Mouse (Mus musculus) hindbrain, embryonic 15.5 days (tissue): Measurements from ENCODE around the gene Nudt17. TPM values are rescaled to one million over a fixed set of nuclear protein-coding genes. Genes with fewer than 3 reads are reported as not detected.
"Not testable (repeated sequence)": the region's sequence is repeated elsewhere in the genome, so short reads cannot be mapped to it uniquely, and the experiment has no call there.

Experiments used
- ATAC-seq: fragments of 200-750 bp; cut with Nextera tagmentation; 2 replicates; pipeline ENCODE4 v1.8.0; 2017; ENCODE audit warnings: low read depth, moderate number of reproducible peaks, moderate TSS enrichment; ENCODE audit not compliant: low FRiP score
- H3K27ac ChIP-seq: fragments of 300-500 bp; sonication (generic); replicated peaks from 2 replicates; pipeline ENCODE4 v1.5.1; 2015; ENCODE audit warnings: mild to moderate bottlenecking, inconsistent platforms
- H3K27me3 ChIP-seq: fragments of 300-500 bp; sonication (generic); 2 replicates; pipeline ENCODE4 v1.6.1; 2015; ENCODE audit warnings: control low read depth, inconsistent platforms
- H3K36me3 ChIP-seq: fragments of 300-500 bp; sonication (generic); 2 replicates; pipeline ENCODE4 v1.6.1; 2015; ENCODE audit warnings: control low read depth, inconsistent platforms
- H3K4me1 ChIP-seq: fragments of 300-500 bp; sonication (generic); replicated peaks from 2 replicates; pipeline ENCODE4 v1.6.1; 2015; ENCODE audit warnings: control low read depth, inconsistent platforms
- H3K4me2 ChIP-seq: fragments of 300-500 bp; sonication (generic); 2 replicates; pipeline ENCODE4 v1.6.1; 2015; ENCODE audit warnings: moderate library complexity, mild to moderate bottlenecking, inconsistent platforms
- H3K4me3 ChIP-seq: fragments of 300-500 bp; sonication (generic); 2 replicates; pipeline ENCODE4 v1.5.1; 2015; ENCODE audit warnings: mild to moderate bottlenecking, inconsistent platforms
- H3K9ac ChIP-seq: fragments of 300-500 bp; sonication (generic); 2 replicates; pipeline ENCODE4 v1.6.1; 2015; ENCODE audit warnings: inconsistent platforms
- H3K9me3 ChIP-seq: fragments of 300-500 bp; sonication (generic); 2 replicates; pipeline ENCODE4 v1.6.1; 2016; ENCODE audit warnings: control low read depth, inconsistent platforms
- WGBS: fragments of 180-500 bp; shearing (Covaris S2); methylation state at CpG from one replicate; pipeline ENCODE4 v1.1.7; 2015; 5-methylcytosine and 5-hydroxymethylcytosine counted together
- polyA plus RNA-seq: library from polyadenylated mRNA; unstranded; fragments of >200 nt; fragmentation: Nextera tagmentation; extraction: Ambion mirVana; gene quantifications from 2 replicates; pipeline ENCODE4 v1.2.1, GENCODE M21; 2015

The Nudt17 gene
- polyA plus RNA-seq, 1 experiment from 2014 or later, result 19.4 TPM

DNA sequence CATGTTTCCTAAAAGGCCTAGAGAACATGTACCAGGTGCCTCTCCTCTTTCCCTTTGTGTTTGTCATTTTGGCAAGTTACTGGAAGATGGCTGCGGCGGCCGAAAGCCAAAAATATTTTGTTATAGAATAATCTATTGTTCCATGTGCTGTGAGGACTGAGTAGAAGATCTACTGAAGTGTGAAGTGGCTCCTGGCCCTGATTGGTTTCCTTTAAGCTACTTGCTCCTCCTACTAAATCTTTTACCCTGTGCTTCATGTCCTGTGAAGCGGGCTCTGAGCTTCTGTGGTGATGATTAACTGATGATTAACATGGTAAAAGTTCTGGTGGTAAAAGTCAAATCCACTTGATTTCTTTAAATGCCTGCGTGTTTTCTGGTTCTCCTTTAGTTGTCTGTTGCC is 41.4 kb downstream of the Nudt17 start:
- peaks cover 24% of the 10 kb centered on the region for H3K4me1 ChIP-seq
- WGBS, result 93% methylated on average over 5 of the region's 5 CpGs
- no peaks in the 10 kb centered on the region for H3K36me3 ChIP-seq
- no peak overlapping the region for H3K4me3 ChIP-seq
- no peak overlapping the region for H3K9ac ChIP-seq
- ATAC-seq, result no peak
- H3K27me3 ChIP-seq, result 0 out of 2 replicates have a peak, but pooled peaks cover 4% of the 10 kb centered on the region
- H3K9me3 ChIP-seq, result no peaks in the 10 kb centered on the region
- no peak overlapping the region for H3K27ac ChIP-seq
- H3K4me2 ChIP-seq, result no peak overlapping the region

DNA sequence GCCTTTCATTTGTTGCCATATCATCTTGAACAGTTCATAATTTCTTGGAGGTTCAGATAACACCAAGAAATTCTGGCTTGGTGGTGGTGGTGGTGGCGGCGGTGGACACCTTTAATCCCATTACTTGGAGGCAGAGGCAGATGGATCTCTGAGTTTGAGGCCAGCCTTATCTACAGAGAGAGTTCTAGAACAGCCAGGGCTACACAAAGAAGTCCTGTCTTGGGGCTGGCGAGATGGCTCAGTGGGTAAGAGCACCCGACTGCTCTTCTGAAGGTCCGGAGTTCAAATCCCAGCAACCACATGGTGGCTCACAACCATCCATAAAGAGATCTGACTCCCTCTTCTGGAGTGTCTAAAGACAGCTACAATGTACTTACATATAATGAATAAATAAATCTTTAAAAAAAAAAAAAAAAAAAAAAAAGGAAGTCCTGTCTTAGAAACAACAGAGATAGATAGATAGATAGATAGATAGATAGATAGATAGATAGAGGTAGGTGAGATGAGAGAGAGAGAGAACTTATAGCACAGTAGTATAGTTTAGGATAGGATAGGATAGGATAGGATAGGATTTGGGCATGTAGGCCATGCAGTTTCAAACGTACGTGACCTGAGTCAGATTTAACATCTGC is 42.5 kb downstream of the Nudt17 start:
- 88% methylated on average over 7 of the region's 7 CpGs for WGBS
- not testable (repeated sequence) for H3K36me3 ChIP-seq, ATAC-seq, H3K27me3 ChIP-seq, H3K4me2 ChIP-seq, H3K4me3 ChIP-seq, H3K9ac ChIP-seq, H3K9me3 ChIP-seq, H3K27ac ChIP-seq
- H3K4me1 ChIP-seq, result peaks cover 24% of the 10 kb centered on the region

- H3K9ac ChIP-seq, result peak overlapping the region; percentile 35
- H3K4me2 ChIP-seq, result peak overlapping the region; percentile 67
- H3K4me1 ChIP-seq, result peaks cover 18% of the 10 kb centered on the region
- ATAC-seq, result peak; percentile 88
- 5% methylated on average over 15 of the region's 18 CpGs for WGBS
- H3K27me3 ChIP-seq, result no peaks in the 10 kb centered on the region
- H3K27ac ChIP-seq, result peak overlapping the region; percentile 64
- no peaks in the 10 kb centered on the region for H3K9me3 ChIP-seq
- peak overlapping the region; percentile 34 for H3K4me3 ChIP-seq
- H3K36me3 ChIP-seq, result no peaks in the 10 kb centered on the region
These were observed 44.7 kb downstream of the Nudt17 start for GRCm38 (mm10) chr3:96663432-96664239.

- Histone ChIP-seq H3K36me3 (no peaks in the 10 kb centered on the region), H3K27me3 (no peaks in the 10 kb centered on the region), H3K4me3 (peak overlapping the region; percentile 34), H3K27ac (peak overlapping the region; percentile 64), H3K4me2 (peak overlapping the region; percentile 67), H3K9me3 (no peaks in the 10 kb centered on the region), H3K4me1 (peaks cover 18% of the 10 kb centered on the region), H3K9ac (no peak overlapping the region; the same call in 1 of the 2 replicates)
- 0 out of 2 replicates have a peak, but pooled peaks have one; percentile 4 for ATAC-seq
- WGBS, result 47% methylated on average over 8 of the region's 8 CpGs
These were observed 45.5 kb downstream of the Nudt17 start for GRCm38 (mm10) chr3:96662731-96663316.

DNA sequence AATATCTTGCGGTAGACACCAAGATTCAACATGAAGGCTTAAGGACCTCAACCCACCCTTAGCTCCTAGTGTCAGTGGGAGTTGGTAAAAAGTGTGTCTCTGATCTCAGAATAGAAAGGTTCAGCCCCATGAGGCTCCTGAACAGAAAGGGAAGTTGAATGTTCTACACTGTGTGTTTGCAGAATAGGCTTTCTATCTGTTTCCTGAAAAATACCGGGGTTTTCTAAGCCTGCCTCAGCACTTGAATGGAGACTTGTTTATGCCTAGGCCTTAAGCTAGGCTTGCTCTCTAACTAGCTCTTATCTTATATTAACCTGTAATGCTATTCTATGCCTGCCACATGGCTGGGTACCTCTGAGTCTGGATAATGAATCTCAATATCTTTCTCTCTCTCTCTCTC is 47.5 kb downstream of the Nudt17 start:
- Histone ChIP-seq H3K9me3 (no peaks in the 10 kb centered on the region), H3K4me1 (peaks cover 18% of the 10 kb centered on the region), H3K36me3 (no peaks in the 10 kb centered on the region), H3K27me3 (no peaks in the 10 kb centered on the region), H3K27ac (no peak overlapping the region), H3K9ac (no peak overlapping the region), H3K4me2 (no peak overlapping the region), H3K4me3 (no peak overlapping the region)
- ATAC-seq, result no peak
- WGBS, result 94% methylated on average over 2 of the region's 2 CpGs

Other genes starting within 250 kb of the Nudt17 start
- 1.9 and 2.0 TPM in 2 replicates for gene Hfe2, start 183.4 kb downstream of the Nudt17 start, polyA plus RNA-seq
- 48.2 and 53.0 TPM in 2 replicates for gene Txnip, start 150.6 kb downstream of the Nudt17 start, polyA plus RNA-seq
- gene Gm16253, start 131.6 kb downstream of the Nudt17 start, polyA plus RNA-seq, result 1.8 and 2.2 TPM in 2 replicates
- gene Polr3gl, start 114.4 kb downstream of the Nudt17 start, polyA plus RNA-seq, result 36.8 and 38.8 TPM in 2 replicates
- gene Ankrd34a, start 111.9 kb downstream of the Nudt17 start, polyA plus RNA-seq, result 16.7 and 19.9 TPM in 2 replicates
- 5.4 and 6.1 TPM in 2 replicates for gene Lix1l, start 107.4 kb downstream of the Nudt17 start, polyA plus RNA-seq
- gene Rbm8a, start 78.6 kb downstream of the Nudt17 start, polyA plus RNA-seq, result 109 and 119 TPM in 2 replicates
- gene Pex11b, start 73.2 kb downstream of the Nudt17 start, polyA plus RNA-seq, result 54.7 and 59.9 TPM in 2 replicates
- 0.05 and 0.13 TPM in 2 replicates for gene Gm42957, start 73.1 kb downstream of the Nudt17 start, polyA plus RNA-seq
- 1.1 and 1.4 TPM in 2 replicates for gene Itga10, start 63.0 kb downstream of the Nudt17 start, polyA plus RNA-seq
- gene Ankrd35, start 38.4 kb downstream of the Nudt17 start, polyA plus RNA-seq, result 2.2 and 2.7 TPM in 2 replicates
- gene Pias3, start 12.2 kb downstream of the Nudt17 start, polyA plus RNA-seq, result 38.3 and 42.6 TPM in 2 replicates
- gene Polr3c, start 19.1 kb upstream of the Nudt17 start, polyA plus RNA-seq, result 29.7 and 31.1 TPM in 2 replicates
- 72.2 and 76.6 TPM in 2 replicates for gene Rnf115, start 19.1 kb upstream of the Nudt17 start, polyA plus RNA-seq
- gene Pdzk1, start 120.7 kb upstream of the Nudt17 start, polyA plus RNA-seq, result 0.16 TPM in 1 of 2 replicates, not detected in the other
- gene Cd160, start 120.8 kb upstream of the Nudt17 start, polyA plus RNA-seq, result 0.26 and 0.29 TPM in 2 replicates
- gene Gja5, start 196.1 kb upstream of the Nudt17 start, polyA plus RNA-seq, result 3.1 and 3.3 TPM in 2 replicates
- gene Gpr89, start 196.8 kb upstream of the Nudt17 start, polyA plus RNA-seq, result 38.5 and 41.6 TPM in 2 replicates
- 0.03 TPM in 1 of 2 replicates, not detected in the other for gene Gja8, start 217.5 kb upstream of the Nudt17 start, polyA plus RNA-seq